Comparison of ENCODE assay signal across 15 mouse cellular contexts in genomic region chr5:36477486-36477885, GRCm38 (mm10). TPM values are rescaled to one million over a fixed set of nuclear protein-coding genes. Genes with fewer than 3 reads are reported as not detected.
"Had no signal": no experiment of that assay in that cellular context is flagged by ENCODE, and none has a peak within 500 bp of the region (broad histone marks: within the 10 kb centered on the region; RNA-seq: fewer than 3 reads in every experiment).

No protein-coding gene starts in this region.

- H3K27ac ChIP-seq: hindbrain, postnatal 0 days; intestine, embryonic 15.5 days; limb, embryonic 15.5 days; liver, embryonic 14.5 days; neural tube, embryonic 12.5 days had no signal

- DNase-seq: kidney, adult 18-20 months; kidney, postnatal 14 days; layer of hippocampus, adult 9-11 months; layer of hippocampus, postnatal 36 days; lung, adult 18-20 months; lung, postnatal 14 days; midbrain, embryonic 14.5 days; right cerebral cortex, postnatal 4 days; thymus, postnatal 36 days had no signal

- H3K4me3 ChIP-seq: intestine, embryonic 15.5 days; limb, embryonic 15.5 days; neural tube, embryonic 12.5 days had no signal

- ATAC-seq: hindbrain, postnatal 0 days; intestine, embryonic 15.5 days had no signal

RNA-seq across cellular contexts. Expression of gene Ccdc96, which starts 6.9 kb away (rescaled TPM):
- total RNA-seq: monocyte, adult 5-6 weeks had no signal
